Mouse (Mus musculus): ENCODE results near the gene Sprr2i. TPM values are rescaled to one million over a fixed set of nuclear protein-coding genes. Genes with fewer than 3 reads are reported as not detected.

The Sprr2i gene
- polyA plus RNA-seq (2016; fragmentation: Nextera tagmentation; extraction: Ambion mirVana) = not detected in 2 replicates

- Histone ChIP-seq H3K27ac (ENCODE audit: poor library complexity, severe bottlenecking) (no peak within 1 kb of the TSS), H3K4me1 (replicated peaks) (no peaks in the 10 kb centered on the region), H3K9ac (no peak within 1 kb of the TSS), H3K4me2 (no peak within 1 kb of the TSS), H3K36me3 (no peaks in the 10 kb centered on the region), H3K27me3 (replicated peaks) (no peaks in the 10 kb centered on the region), H3K9me3 (replicated peaks) (no peaks in the 10 kb centered on the region), H3K4me3 (no peak within 1 kb of the TSS)
- no peak for ATAC-seq (ENCODE audit: insufficient number of reproducible peaks, low FRiP score)
- 76% methylated on average over 2 of the region's 2 CpGs for WGBS
These were observed at the start of gene Sprr2i for GRCm38 (mm10) chr3:92407691-92408090. Gene Sprr2i (plus strand): TSS chr3:92407991.

- Histone ChIP-seq H3K27ac (ENCODE audit: poor library complexity, severe bottlenecking) (no peak overlapping the region), H3K9me3 (replicated peaks) (no peaks in the 10 kb centered on the region), H3K4me1 (replicated peaks) (no peaks in the 10 kb centered on the region), H3K9ac (no peak overlapping the region), H3K4me3 (no peak overlapping the region), H3K36me3 (no peaks in the 10 kb centered on the region), H3K27me3 (replicated peaks) (no peaks in the 10 kb centered on the region), H3K4me2 (no peak overlapping the region)
- no peak for ATAC-seq (ENCODE audit: insufficient number of reproducible peaks, low FRiP score)
These were observed 46.2 kb upstream of the Sprr2i start for GRCm38 (mm10) chr3:92361619-92362018.

GRCm38 (mm10) chr3:92364887-92365286 is 42.9 kb upstream of the Sprr2i start, which contains the start of gene Sprr2f:
Gene Sprr2f (plus strand): TSS chr3:92365187.
- H3K4me3 ChIP-seq = no peak within 1 kb of the TSS
- no peak within 1 kb of the TSS for H3K9ac ChIP-seq
- ATAC-seq (ENCODE audit: insufficient number of reproducible peaks, low FRiP score) = no peak
- no peak within 1 kb of the TSS for H3K4me2 ChIP-seq
- no peaks in the 10 kb centered on the region for H3K27me3 ChIP-seq (replicated peaks)
- no peak within 1 kb of the TSS for H3K27ac ChIP-seq (ENCODE audit: poor library complexity, severe bottlenecking)
- no peaks in the 10 kb centered on the region for H3K4me1 ChIP-seq (replicated peaks)
- WGBS = 51% methylated on average over 3 of the region's 3 CpGs
- H3K9me3 ChIP-seq (replicated peaks) = no peaks in the 10 kb centered on the region
- H3K36me3 ChIP-seq = no peaks in the 10 kb centered on the region

GRCm38 (mm10) chr3:92373613-92374012 is 34.2 kb upstream of the Sprr2i start:
- Histone ChIP-seq H3K4me2 (no peak overlapping the region), H3K9ac (no peak overlapping the region), H3K27ac (ENCODE audit: poor library complexity, severe bottlenecking) (no peak overlapping the region), H3K36me3 (no peaks in the 10 kb centered on the region), H3K27me3 (replicated peaks) (no peaks in the 10 kb centered on the region), H3K9me3 (replicated peaks) (no peaks in the 10 kb centered on the region), H3K4me3 (no peak overlapping the region), H3K4me1 (replicated peaks) (no peaks in the 10 kb centered on the region)
- no peak for ATAC-seq (ENCODE audit: insufficient number of reproducible peaks, low FRiP score)
- 76% methylated on average over 2 of the region's 2 CpGs for WGBS

- H3K9ac ChIP-seq = no peak within 1 kb of the TSS
- no peak within 1 kb of the TSS for H3K27ac ChIP-seq (ENCODE audit: poor library complexity, severe bottlenecking)
- ATAC-seq (ENCODE audit: insufficient number of reproducible peaks, low FRiP score) = no peak
- H3K36me3 ChIP-seq = no peaks in the 10 kb centered on the region
- 77% methylated on average over 1 of the region's 1 CpGs for whole genome bisulfite sequencing
- no peaks in the 10 kb centered on the region for H3K27me3 ChIP-seq (replicated peaks)
- H3K4me1 ChIP-seq (replicated peaks) = no peaks in the 10 kb centered on the region
- no peaks in the 10 kb centered on the region for H3K9me3 ChIP-seq (replicated peaks)
- no peak within 1 kb of the TSS for H3K4me3 ChIP-seq
- H3K4me2 ChIP-seq = no peak within 1 kb of the TSS
These were observed 22.4 kb upstream of the Sprr2i start, which contains the start of gene Sprr2h for GRCm38 (mm10) chr3:92385385-92385784. Gene Sprr2h (plus strand): TSS chr3:92385685.

- Histone ChIP-seq H3K36me3 (no peaks in the 10 kb centered on the region), H3K9me3 (replicated peaks) (no peaks in the 10 kb centered on the region), H3K4me2 (no peak overlapping the region), H3K9ac (no peak overlapping the region), H3K4me3 (no peak overlapping the region), H3K27ac (ENCODE audit: poor library complexity, severe bottlenecking) (no peak overlapping the region), H3K4me1 (replicated peaks) (no peaks in the 10 kb centered on the region), H3K27me3 (replicated peaks) (no peaks in the 10 kb centered on the region)
- 43% methylated on average over 1 of the region's 1 CpGs for WGBS
- ATAC-seq (ENCODE audit: insufficient number of reproducible peaks, low FRiP score) = no peak
These were observed 13.5 kb upstream of the Sprr2i start for GRCm38 (mm10) chr3:92394301-92394700.

DNA sequence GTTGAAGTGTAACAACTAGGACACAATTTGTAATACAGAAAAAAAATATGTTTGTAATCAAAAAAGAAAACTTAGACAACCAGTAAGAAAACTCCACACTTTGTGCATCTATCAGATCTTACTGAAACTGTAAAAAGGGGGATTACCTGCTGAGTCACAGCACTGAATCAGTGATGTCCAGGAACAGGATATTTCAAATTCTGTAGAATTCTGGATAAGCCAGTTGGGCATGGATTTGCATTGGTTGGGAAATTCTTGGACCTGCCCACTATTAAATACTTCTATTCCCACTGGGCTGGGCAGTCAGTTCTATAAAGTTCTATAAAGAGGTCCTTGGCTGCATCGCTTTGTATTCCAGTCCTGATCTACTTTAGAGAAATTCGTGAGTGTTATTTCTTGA is 10.0 kb downstream of the Sprr2i start, which contains the start of gene Sprr2j-ps:
Sprr2j-ps (plus strand) TSS at position 301 of the 400 bp plus-strand sequence.
- no peaks in the 10 kb centered on the region for H3K27me3 ChIP-seq (replicated peaks)
- WGBS = 83% methylated on average over 2 of the region's 2 CpGs
- H3K36me3 ChIP-seq = no peaks in the 10 kb centered on the region
- no peak within 1 kb of the TSS for H3K9ac ChIP-seq
- H3K27ac ChIP-seq (ENCODE audit: poor library complexity, severe bottlenecking) = no peak within 1 kb of the TSS
- H3K4me2 ChIP-seq = no peak within 1 kb of the TSS
- H3K4me1 ChIP-seq (replicated peaks) = no peaks in the 10 kb centered on the region
- no peak for ATAC-seq (ENCODE audit: insufficient number of reproducible peaks, low FRiP score)
- no peaks in the 10 kb centered on the region for H3K9me3 ChIP-seq (replicated peaks)
- no peak within 1 kb of the TSS for H3K4me3 ChIP-seq

- ATAC-seq (ENCODE audit: insufficient number of reproducible peaks, low FRiP score) = no peak
- Histone ChIP-seq H3K4me2 (no peak within 1 kb of the TSS), H3K9me3 (replicated peaks) (no peaks in the 10 kb centered on the region), H3K4me3 (no peak within 1 kb of the TSS), H3K27me3 (replicated peaks) (no peaks in the 10 kb centered on the region), H3K4me1 (replicated peaks) (no peaks in the 10 kb centered on the region), H3K36me3 (no peaks in the 10 kb centered on the region), H3K9ac (no peak within 1 kb of the TSS), H3K27ac (ENCODE audit: poor library complexity, severe bottlenecking) (no peak within 1 kb of the TSS)
- 84% methylated on average over 6 of the region's 6 CpGs for WGBS
These were observed 21.5 kb downstream of the Sprr2i start, which contains the start of gene Gm9774 for GRCm38 (mm10) chr3:92429323-92429722. Gene Gm9774 (minus strand): TSS chr3:92429423.

DNA sequence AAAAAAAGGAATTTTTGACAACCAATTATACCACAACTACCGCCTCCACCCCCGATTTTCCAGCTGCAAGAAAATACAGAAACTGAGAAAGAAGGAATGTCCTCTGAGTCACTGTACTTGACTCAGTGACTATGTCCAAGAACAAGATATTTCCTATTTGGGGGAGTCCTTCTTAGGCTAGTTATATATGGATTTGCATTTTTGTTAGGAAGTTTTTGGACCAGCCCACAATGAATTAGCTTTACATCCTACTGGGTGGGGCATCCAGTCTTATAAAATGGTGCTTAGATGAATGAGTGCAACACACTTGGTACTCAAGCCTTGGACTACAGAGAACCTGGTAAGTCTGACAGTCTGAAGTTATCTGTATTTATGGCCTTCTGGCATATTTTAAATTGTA is 24.5 kb downstream of the Sprr2i start, which contains the start of gene Sprr2k:
Sprr2k (plus strand) TSS at position 301 of the 400 bp plus-strand sequence.
- no peak for ATAC-seq (ENCODE audit: insufficient number of reproducible peaks, low FRiP score)
- Histone ChIP-seq H3K4me1 (replicated peaks) (no peaks in the 10 kb centered on the region), H3K9me3 (replicated peaks) (no peaks in the 10 kb centered on the region), H3K36me3 (no peaks in the 10 kb centered on the region), H3K27ac (ENCODE audit: poor library complexity, severe bottlenecking) (no peak within 1 kb of the TSS), H3K27me3 (replicated peaks) (no peaks in the 10 kb centered on the region), H3K4me3 (no peak within 1 kb of the TSS), H3K9ac (no peak within 1 kb of the TSS), H3K4me2 (no peak within 1 kb of the TSS)
- 76% methylated on average over 2 of the region's 2 CpGs for whole genome bisulfite sequencing

GRCm38 (mm10) chr3:92438689-92439088 is 30.9 kb downstream of the Sprr2i start, which contains the start of gene Sprr1b:
Gene Sprr1b (minus strand): TSS chr3:92438789.
- Histone ChIP-seq H3K4me1 (replicated peaks) (no peaks in the 10 kb centered on the region), H3K27ac (ENCODE audit: poor library complexity, severe bottlenecking) (no peak within 1 kb of the TSS), H3K27me3 (replicated peaks) (no peaks in the 10 kb centered on the region), H3K4me2 (no peak within 1 kb of the TSS), H3K9me3 (replicated peaks) (no peaks in the 10 kb centered on the region), H3K4me3 (no peak within 1 kb of the TSS), H3K36me3 (no peaks in the 10 kb centered on the region), H3K9ac (no peak within 1 kb of the TSS)
- ATAC-seq (ENCODE audit: insufficient number of reproducible peaks, low FRiP score) = no peak
- WGBS = 82% methylated on average over 3 of the region's 3 CpGs

DNA sequence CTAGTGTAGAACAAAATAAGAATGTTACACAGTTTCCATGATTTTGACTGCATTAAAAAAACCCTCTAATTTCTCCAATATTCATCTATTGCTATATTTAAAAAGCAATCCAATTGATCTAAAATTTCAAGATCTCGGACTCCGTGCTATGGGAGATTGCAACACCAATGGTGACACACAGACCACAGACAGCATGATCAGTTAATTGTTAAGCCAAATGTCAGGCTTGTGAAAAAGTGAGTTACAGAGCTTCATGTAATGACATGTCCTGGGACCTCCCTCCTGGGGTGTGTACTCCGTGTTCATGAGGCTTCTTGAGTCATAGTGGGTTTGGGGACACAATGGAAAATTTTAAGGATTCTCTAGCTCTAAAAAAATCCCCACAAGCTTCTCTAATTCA is 32.4 kb downstream of the Sprr2i start:
- WGBS = 80% methylated on average over 3 of the region's 3 CpGs
- no peak overlapping the region for H3K4me3 ChIP-seq

DNA sequence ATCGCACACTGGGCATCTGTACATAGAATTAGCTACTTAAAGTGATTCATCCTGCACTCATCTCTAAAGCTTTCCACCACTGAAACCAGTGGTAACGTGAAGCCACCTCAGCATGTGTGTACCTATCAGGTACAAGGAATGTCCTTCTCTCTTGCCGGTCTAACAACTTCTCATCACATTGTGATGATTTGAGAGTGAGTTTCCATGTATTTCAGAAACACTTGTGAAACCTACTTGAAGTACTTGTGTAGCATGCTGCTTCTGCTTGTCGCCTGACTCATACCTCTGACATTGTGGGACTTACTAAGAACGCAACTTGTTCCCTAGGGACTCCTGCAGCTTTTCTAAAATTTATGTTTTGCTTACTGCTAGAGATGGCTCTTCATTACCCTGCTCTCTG is 47.4 kb downstream of the Sprr2i start:
- no peak overlapping the region for H3K9ac ChIP-seq
- no peaks in the 10 kb centered on the region for H3K4me1 ChIP-seq (replicated peaks)
- H3K9me3 ChIP-seq (replicated peaks) = no peaks in the 10 kb centered on the region
- H3K4me3 ChIP-seq = no peak overlapping the region
- no peak overlapping the region for H3K4me2 ChIP-seq
- 68% methylated on average over 5 of the region's 5 CpGs for WGBS
- no peak overlapping the region for H3K27ac ChIP-seq (ENCODE audit: poor library complexity, severe bottlenecking)
- no peaks in the 10 kb centered on the region for H3K36me3 ChIP-seq
- no peak for ATAC-seq (ENCODE audit: insufficient number of reproducible peaks, low FRiP score)
- H3K27me3 ChIP-seq (replicated peaks) = no peaks in the 10 kb centered on the region

More for the DNA sequence above, 32.4 kb downstream of the Sprr2i start:
- H3K4me2 ChIP-seq = no peak overlapping the region
- H3K27ac ChIP-seq (ENCODE audit: poor library complexity, severe bottlenecking) = no peak overlapping the region
- no peaks in the 10 kb centered on the region for H3K36me3 ChIP-seq
- no peak overlapping the region for H3K9ac ChIP-seq
- no peaks in the 10 kb centered on the region for H3K27me3 ChIP-seq (replicated peaks)
- no peaks in the 10 kb centered on the region for H3K4me1 ChIP-seq (replicated peaks)
- no peak for ATAC-seq (ENCODE audit: insufficient number of reproducible peaks, low FRiP score)
- H3K9me3 ChIP-seq (replicated peaks) = no peaks in the 10 kb centered on the region
